Mouse (Mus musculus) midbrain, embryonic 12.5 days (tissue): ENCODE measurements around the gene Arl6. TPM values are rescaled to one million over a fixed set of nuclear protein-coding genes. Genes with fewer than 3 reads are reported as not detected.

Experiments
- ATAC-seq: fragments of 200-750 bp; cut with Nextera tagmentation; 2 replicates; pipeline ENCODE4 v1.8.0; 2017; ENCODE audit warnings: low read depth, moderate TSS enrichment, moderate library complexity; ENCODE audit not compliant: low FRiP score
- H3K27ac ChIP-seq: fragments of 300-500 bp; sonication (generic); replicated peaks from 2 replicates; pipeline ENCODE4 v1.5.1; 2016; ENCODE audit warnings: mild to moderate bottlenecking
- H3K27me3 ChIP-seq: fragments of 300-500 bp; sonication (generic); 2 replicates; pipeline ENCODE4 v1.6.1; 2016; ENCODE audit warnings: mild to moderate bottlenecking
- H3K36me3 ChIP-seq: fragments of 300-500 bp; sonication (generic); 2 replicates; pipeline ENCODE4 v1.6.1; 2016
- H3K4me1 ChIP-seq: fragments of 300-500 bp; sonication (generic); 2 replicates; pipeline ENCODE4 v1.6.1; 2016
- H3K4me2 ChIP-seq: fragments of 300-500 bp; sonication (generic); replicated peaks from 2 replicates; pipeline ENCODE4 v1.6.1; 2016; ENCODE audit warnings: mild to moderate bottlenecking, moderate library complexity
- H3K4me3 ChIP-seq: fragments of 300-500 bp; sonication (generic); 2 replicates; pipeline ENCODE4 v1.5.1; 2016; ENCODE audit warnings: mild to moderate bottlenecking
- H3K9ac ChIP-seq: fragments of 300-500 bp; sonication (generic); replicated peaks from 2 replicates; pipeline ENCODE4 v1.6.1; 2016; ENCODE audit warnings: mild to moderate bottlenecking, moderate library complexity
- H3K9me3 ChIP-seq: fragments of 300-500 bp; sonication (generic); 2 replicates; pipeline ENCODE4 v1.6.1; 2016; ENCODE audit warnings: mild to moderate bottlenecking
- WGBS: fragments of 180-500 bp; shearing (Covaris S2); methylation state at CpG from one replicate; pipeline ENCODE4 v1.1.7; 2016; 5-methylcytosine and 5-hydroxymethylcytosine counted together
- polyA plus RNA-seq: library from polyadenylated mRNA; unstranded; fragments of >200 nt; fragmentation: Nextera tagmentation; extraction: Ambion mirVana; gene quantifications from 2 replicates; pipeline ENCODE4 v1.2.1, GENCODE M21; 2016

The Arl6 gene
- polyA plus RNA-seq, 1 experiment from 2014 or later: 49.3 TPM

DNA sequence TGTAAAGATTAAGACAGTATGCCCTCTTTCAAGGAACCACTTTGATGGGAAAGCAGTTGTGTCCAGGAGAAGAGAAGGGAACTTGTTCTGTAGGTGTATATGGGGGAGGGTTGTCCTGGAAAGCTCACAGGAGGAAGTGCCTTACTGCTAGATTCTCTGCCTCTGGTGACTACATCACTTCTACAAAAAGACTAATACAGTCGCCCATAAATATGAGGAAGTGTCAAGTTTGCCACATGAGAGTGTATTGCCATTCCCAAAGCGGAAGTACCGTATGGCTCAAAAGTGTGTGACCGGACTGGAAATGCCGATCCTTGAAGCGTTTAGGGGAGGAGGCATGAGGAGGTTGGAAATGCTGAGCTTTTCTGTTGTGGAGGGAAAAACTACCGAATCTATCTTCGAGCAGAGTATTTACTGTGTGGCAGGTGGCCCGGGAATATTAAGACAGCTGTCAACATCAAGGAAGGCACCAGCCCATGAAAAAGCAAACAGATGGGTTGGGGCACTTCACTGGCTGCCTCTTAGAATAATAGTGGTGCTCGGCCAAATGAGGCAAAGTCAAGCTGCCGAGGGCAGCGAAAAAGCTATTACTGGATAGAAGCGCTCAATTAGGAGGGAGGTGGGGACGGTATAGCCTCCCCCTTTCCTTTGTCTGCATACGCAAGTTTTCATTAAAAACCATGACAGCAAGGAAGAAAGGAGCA lies 35.0 kb downstream of the Arl6 start:
- Histone ChIP-seq H3K27ac (peak overlapping the region; percentile 49), H3K4me1 (peaks cover 6% of the 10 kb centered on the region; the same call in 1 of the 2 replicates), H3K4me3 (peak overlapping the region; percentile 13), H3K9me3 (no peaks in the 10 kb centered on the region), H3K36me3 (no peaks in the 10 kb centered on the region), H3K9ac (no peak overlapping the region), H3K27me3 (peaks cover 11% of the 10 kb centered on the region), H3K4me2 (peak overlapping the region; percentile 44)
- 35% methylated on average over 15 of the region's 15 CpGs for WGBS
- ATAC-seq: peak; percentile 69

DNA sequence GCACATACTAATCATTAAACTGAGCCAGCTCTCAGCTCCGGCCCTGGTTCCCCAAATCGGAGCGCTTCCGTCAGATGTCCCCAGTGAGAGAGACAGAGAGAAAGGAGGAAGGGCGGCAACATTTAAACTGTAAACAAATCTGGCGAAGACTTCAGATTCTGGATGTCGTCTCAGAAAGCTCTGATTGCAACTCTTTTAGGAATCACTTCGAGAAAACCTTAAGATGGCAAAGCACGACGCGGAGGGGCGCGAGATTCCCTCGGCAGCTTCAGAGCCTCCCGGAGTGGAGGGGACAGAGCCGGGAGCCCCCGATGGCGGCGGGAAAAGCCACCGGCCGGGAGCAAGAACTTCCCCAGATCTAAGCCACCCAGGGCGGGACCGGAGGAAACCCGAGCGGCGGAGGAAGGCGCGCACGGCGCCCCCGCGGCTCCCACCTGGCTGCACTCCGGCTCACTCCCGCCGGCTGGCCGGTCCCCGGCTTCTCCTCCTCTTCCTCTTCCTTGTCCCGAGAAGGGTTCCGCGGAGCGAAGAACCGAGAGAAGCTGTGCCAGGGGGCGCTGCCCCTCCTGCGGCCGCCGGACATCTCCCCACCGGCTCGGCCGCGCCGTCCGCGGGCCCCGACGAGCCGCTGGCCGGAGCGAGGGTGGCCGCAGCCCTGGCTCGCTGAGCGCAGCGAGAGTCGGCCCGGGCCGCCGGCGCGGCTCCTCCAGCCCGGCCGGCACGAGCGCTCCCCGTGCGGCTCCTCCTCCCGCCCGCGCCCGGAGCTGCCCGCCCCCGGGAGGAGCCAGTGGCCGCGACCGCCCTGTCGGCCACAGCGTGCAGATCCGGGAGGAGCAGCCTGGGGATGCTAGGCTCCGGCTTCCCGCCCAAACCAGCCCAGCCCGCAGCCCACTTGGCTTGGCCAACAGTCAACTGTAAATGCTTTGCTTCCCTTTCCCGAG lies 38.6 kb downstream of the Arl6 start, which contains the start of gene Crybg3:
TSS of gene Crybg3 (minus strand) at position 669 of the 941 bp plus-strand sequence.
- H3K27ac ChIP-seq: peak within 1 kb of the TSS; percentile 54
- peaks cover 9% of the 10 kb centered on the region; the same call in 1 of the 2 replicates for H3K4me1 ChIP-seq
- no peaks in the 10 kb centered on the region for H3K36me3 ChIP-seq
- H3K27me3 ChIP-seq: peaks cover 11% of the 10 kb centered on the region
- no peaks in the 10 kb centered on the region for H3K9me3 ChIP-seq
- WGBS: under 1% methylated on average over 67 of the region's 90 CpGs
- peak within 1 kb of the TSS; percentile 70 for H3K9ac ChIP-seq
- peak within 1 kb of the TSS; percentile 76 for H3K4me2 ChIP-seq
- H3K4me3 ChIP-seq: peak within 1 kb of the TSS; percentile 72
- peak; percentile 91 for ATAC-seq

DNA sequence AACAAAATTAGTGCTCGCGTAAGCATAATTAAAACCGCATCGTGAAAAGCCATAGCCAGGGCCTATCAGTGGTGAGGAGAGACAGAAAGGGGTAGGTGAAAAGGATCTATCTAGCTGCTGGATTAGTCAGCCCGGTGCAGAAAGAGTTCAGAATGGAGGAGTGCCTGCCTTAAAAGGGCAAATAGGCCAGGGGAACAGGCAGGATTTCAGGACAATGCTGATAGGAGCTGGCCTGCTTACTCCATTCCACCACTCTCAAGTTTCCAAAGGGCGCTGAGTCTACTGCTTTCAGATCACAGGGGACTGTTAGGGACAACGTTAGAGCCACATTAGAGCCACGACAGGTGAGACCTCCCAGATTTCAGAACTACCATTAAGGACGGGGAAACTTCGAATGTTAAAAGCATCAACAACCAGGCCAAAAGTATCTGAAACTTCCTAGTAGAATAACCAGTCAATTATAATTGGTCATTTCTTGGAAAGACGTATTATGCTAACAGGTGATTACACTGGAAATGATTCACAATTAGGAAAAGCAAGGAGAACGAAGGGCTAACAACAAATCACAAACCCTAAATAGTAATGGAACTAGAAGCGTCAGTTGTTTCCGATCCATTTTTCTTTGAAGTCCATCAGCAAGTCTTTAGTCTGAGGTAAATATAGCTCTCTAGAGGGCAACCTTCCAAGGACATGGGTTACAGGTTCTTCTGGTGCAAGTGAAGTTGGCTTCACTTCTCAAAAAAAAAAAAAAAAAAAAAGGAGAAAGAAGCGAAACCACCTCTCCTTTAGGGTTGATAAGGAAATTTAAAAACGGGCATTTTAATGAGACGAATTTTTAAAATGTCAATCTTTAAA lies 39.6 kb downstream of the Arl6 start:
- peaks cover 9% of the 10 kb centered on the region; the same call in 1 of the 2 replicates for H3K4me1 ChIP-seq
- H3K9ac ChIP-seq: no peak overlapping the region; the same call in 1 of the 2 replicates
- no peak for ATAC-seq
- peaks cover 11% of the 10 kb centered on the region for H3K27me3 ChIP-seq
- no peaks in the 10 kb centered on the region for H3K36me3 ChIP-seq
- H3K4me2 ChIP-seq: peak overlapping the region; percentile 76
- H3K9me3 ChIP-seq: no peaks in the 10 kb centered on the region
- no peak overlapping the region for H3K27ac ChIP-seq
- peak overlapping the region; percentile 72 for H3K4me3 ChIP-seq
- WGBS: 13% methylated on average over 17 of the region's 17 CpGs

DNA sequence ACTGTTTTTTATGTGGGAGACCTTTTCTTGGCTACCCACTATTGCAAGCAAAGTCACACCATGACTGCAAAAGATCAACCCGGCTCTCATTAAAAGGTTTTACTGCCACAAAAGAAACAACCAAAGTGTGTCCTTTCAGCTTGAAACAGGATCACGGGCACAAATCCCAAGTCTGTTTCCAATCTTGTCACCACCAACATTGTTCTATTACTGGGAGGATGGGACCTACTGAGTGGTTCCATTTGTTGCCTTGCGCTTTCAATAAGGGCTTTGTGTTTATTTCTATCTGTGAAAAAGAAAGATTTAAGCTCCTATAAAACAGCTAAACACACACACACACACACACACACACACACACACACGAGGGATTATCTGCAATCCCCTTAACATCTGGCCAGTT lies 40.2 kb downstream of the Arl6 start:
- H3K4me2 ChIP-seq: peak overlapping the region; percentile 76
- H3K36me3 ChIP-seq: no peaks in the 10 kb centered on the region
- H3K9ac ChIP-seq: no peak overlapping the region
- H3K4me3 ChIP-seq: peak overlapping the region; percentile 72
- H3K27me3 ChIP-seq: peaks cover 11% of the 10 kb centered on the region
- 5% methylated on average over 4 of the region's 4 CpGs for WGBS
- peaks cover 5% of the 10 kb centered on the region; the same call in 1 of the 2 replicates for H3K4me1 ChIP-seq
- 0 out of 2 replicates have a peak, but pooled peaks cover 4% of the 10 kb centered on the region for H3K9me3 ChIP-seq
- H3K27ac ChIP-seq: no peak overlapping the region
- ATAC-seq: no peak

DNA sequence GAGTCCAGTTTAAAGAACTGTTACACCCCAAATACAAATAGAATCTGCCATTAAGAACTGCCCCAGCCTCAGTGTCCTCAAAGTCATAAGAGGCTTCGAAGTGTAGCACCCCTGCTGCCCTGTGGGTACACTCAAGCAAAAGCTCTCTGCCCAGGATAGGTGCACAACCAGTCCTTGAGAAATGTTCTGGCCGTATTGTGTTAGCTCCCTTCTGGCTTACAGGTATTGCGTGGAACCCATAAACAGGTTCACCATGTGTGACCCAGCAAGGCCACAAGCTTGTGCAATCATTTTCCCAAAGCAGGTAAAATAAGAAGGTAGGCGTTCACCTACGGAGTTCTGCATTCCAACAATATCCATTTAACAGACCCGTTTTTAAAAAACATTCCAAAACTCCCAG lies 41.9 kb downstream of the Arl6 start:
- Histone ChIP-seq H3K9ac (no peak overlapping the region), H3K36me3 (no peaks in the 10 kb centered on the region), H3K4me3 (no peak overlapping the region), H3K27me3 (peaks cover 5% of the 10 kb centered on the region; the same call in 1 of the 2 replicates), H3K9me3 (0 out of 2 replicates have a peak, but pooled peaks cover 5% of the 10 kb centered on the region), H3K4me1 (peaks cover 4% of the 10 kb centered on the region; the same call in 1 of the 2 replicates), H3K4me2 (no peak overlapping the region), H3K27ac (no peak overlapping the region)
- no peak for ATAC-seq
- WGBS: 94% methylated on average over 6 of the region's 6 CpGs

DNA sequence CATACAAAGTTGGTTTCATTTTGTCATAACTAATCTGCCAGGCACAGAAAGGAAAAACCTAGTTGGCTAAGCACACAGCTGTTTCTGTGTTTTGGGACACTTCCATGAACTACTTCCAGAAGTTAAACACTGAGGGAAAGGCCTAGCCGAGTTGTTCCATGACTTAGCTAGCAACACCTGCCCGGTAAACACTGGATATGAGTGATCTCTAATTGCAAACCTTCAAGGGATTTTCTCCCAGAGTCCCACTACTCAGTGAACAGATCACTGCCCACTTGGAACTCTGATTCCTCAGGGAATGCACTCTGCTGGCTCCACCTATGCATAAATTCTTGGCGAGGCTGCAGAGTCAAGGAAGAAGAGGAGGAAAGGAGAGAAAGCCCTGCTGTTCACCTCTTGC lies 44.5 kb downstream of the Arl6 start:
- WGBS: 86% methylated on average over 3 of the region's 3 CpGs
- no peak for ATAC-seq
- H3K9me3 ChIP-seq: 0 out of 2 replicates have a peak, but pooled peaks cover 5% of the 10 kb centered on the region
- H3K27ac ChIP-seq: no peak overlapping the region
- no peak overlapping the region for H3K9ac ChIP-seq
- no peaks in the 10 kb centered on the region for H3K36me3 ChIP-seq
- H3K4me3 ChIP-seq: no peak overlapping the region
- H3K4me1 ChIP-seq: peaks cover 4% of the 10 kb centered on the region; the same call in 1 of the 2 replicates
- no peak overlapping the region for H3K4me2 ChIP-seq
- no peaks in the 10 kb centered on the region; the same call in 1 of the 2 replicates for H3K27me3 ChIP-seq

DNA sequence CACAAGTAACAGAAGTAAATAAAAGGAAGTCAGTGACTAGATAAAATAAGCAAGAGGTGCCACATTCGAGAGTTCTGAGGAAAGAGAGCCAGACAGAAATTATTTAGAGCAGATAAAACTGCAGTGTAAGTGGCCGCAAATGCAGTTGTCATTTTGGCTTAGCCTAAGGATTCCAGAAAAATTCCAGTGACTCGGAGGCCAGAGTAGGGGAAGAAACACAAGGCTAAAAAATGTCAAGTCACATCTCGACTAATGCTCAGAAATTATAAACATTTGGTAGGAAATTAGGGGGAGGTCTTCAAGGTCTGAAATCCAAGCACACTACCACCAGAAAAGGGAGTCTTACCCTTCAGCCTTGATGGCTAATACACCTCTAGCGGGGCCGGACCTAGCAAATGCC lies 48.4 kb downstream of the Arl6 start:
- H3K36me3 ChIP-seq: no peaks in the 10 kb centered on the region
- no peak overlapping the region for H3K4me3 ChIP-seq
- 85% methylated on average over 6 of the region's 6 CpGs for WGBS
- H3K9ac ChIP-seq: no peak overlapping the region
- H3K4me2 ChIP-seq: no peak overlapping the region
- no peaks in the 10 kb centered on the region for H3K4me1 ChIP-seq
- ATAC-seq: no peak
- 0 out of 2 replicates have a peak, but pooled peaks cover 5% of the 10 kb centered on the region for H3K9me3 ChIP-seq
- no peak overlapping the region for H3K27ac ChIP-seq
- no peaks in the 10 kb centered on the region for H3K27me3 ChIP-seq

DNA sequence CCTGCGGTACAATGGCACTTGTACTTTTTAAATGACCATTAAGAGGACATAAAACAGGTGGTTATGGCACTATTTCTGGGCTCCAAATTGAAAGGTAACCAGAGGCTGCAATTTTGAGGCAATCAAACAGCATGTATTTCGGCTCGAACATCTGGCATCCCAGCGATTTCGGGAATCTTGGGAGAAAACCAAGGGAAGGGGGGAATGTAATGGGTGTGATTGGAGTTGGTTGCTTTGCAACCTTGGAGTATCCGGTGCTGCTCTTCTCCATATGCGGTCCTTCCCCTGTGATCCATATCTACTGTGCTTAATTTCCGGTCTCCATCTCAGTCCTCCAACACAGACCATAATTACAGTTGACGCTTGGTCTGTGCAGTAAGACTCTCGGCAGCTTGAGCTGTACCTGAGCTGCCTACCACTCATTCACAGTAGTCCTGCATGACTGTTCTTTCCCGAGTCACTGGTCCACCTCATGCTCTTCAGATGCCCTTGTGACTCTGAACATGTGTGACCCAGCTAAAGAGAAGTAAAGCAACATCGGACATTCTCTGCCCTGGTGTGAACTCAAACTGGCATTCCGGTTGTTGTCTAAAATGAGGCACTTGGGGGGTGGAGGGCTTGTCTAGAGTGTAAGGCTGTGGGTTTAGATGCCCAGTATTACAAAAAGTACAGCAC lies 50.7 kb downstream of the Arl6 start:
- Histone ChIP-seq H3K9me3 (no peaks in the 10 kb centered on the region), H3K36me3 (no peaks in the 10 kb centered on the region), H3K27ac (no peak overlapping the region), H3K4me2 (no peak overlapping the region), H3K9ac (no peak overlapping the region), H3K27me3 (no peaks in the 10 kb centered on the region), H3K4me3 (no peak overlapping the region), H3K4me1 (no peaks in the 10 kb centered on the region)
- 95% methylated on average over 13 of the region's 13 CpGs for WGBS
- ATAC-seq: no peak

DNA sequence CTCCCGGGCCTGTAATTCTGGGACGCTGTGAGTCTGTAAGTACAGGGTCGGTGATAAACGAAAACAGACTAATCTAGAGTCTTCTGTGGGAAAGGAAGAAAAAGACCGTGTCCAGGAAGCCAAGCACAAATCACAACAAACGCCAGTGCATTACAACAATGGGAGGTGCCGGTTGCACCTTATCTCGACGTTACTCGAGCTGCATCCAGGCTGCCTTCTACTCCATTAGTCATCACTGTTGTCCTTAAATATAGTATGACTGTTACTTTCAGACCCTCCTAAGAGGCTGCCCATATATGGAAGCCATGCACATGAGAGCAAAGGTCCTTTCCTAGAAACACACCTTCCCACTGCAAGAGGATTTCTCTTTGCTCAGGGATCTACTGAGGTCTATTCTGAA lies 51.4 kb downstream of the Arl6 start:
- Histone ChIP-seq H3K9me3 (no peaks in the 10 kb centered on the region), H3K4me2 (no peak overlapping the region), H3K27ac (no peak overlapping the region), H3K9ac (no peak overlapping the region), H3K4me3 (no peak overlapping the region), H3K36me3 (no peaks in the 10 kb centered on the region), H3K27me3 (no peaks in the 10 kb centered on the region), H3K4me1 (no peaks in the 10 kb centered on the region)
- no peak for ATAC-seq
- 93% methylated on average over 10 of the region's 10 CpGs for WGBS

DNA sequence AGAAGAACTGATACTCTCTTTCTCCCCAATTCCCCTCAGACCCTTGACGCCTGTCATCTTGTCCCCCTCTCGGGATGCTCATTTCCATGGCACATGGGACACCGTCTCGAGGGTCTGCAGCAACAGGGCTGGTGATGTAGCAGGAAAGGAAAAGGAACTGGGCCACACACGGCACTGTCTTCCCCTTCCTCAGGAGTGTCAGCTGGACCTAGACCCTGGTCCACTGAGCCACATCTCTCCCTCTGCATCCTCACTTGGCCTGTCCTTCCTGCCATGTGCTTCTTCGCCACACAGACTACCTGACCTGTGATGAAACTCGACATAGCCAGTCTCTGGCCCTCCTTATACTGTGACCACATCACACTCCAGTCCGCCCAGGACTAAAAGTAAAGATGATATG lies 52.3 kb downstream of the Arl6 start:
- H3K27ac ChIP-seq: no peak overlapping the region
- WGBS: 91% methylated on average over 8 of the region's 8 CpGs
- no peaks in the 10 kb centered on the region for H3K36me3 ChIP-seq
- H3K4me3 ChIP-seq: no peak overlapping the region
- H3K4me2 ChIP-seq: no peak overlapping the region
- no peak overlapping the region for H3K9ac ChIP-seq
- H3K9me3 ChIP-seq: no peaks in the 10 kb centered on the region
- no peaks in the 10 kb centered on the region for H3K27me3 ChIP-seq
- no peaks in the 10 kb centered on the region for H3K4me1 ChIP-seq
- 0 out of 2 replicates have a peak, but pooled peaks have one; percentile 27 for ATAC-seq

DNA sequence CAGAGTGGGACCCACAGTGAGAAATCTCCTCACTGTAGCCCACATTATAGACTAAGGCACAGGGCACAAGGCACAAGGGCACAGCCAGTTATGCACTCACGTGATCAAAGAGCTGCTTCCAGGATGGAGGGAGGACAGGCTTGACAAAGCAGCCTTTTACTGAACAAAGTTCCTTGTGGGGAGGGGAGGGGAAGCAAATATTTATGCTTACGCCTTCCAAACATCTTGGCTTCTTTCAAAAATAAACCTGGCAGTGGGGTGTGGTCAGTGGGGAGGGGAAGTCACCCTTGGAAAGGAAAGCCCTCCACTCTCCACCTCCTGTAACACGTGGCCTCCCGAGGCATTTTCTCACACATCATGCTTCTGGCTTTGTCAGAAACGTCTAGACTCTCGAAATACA lies 52.9 kb downstream of the Arl6 start:
- no peak overlapping the region for H3K9ac ChIP-seq
- H3K36me3 ChIP-seq: no peaks in the 10 kb centered on the region
- H3K27ac ChIP-seq: no peak overlapping the region
- peak; percentile 38; the same call in 1 of the 2 replicates for ATAC-seq
- no peaks in the 10 kb centered on the region for H3K27me3 ChIP-seq
- H3K9me3 ChIP-seq: no peaks in the 10 kb centered on the region
- WGBS: 72% methylated on average over 6 of the region's 6 CpGs
- H3K4me1 ChIP-seq: no peaks in the 10 kb centered on the region
- H3K4me3 ChIP-seq: no peak overlapping the region
- H3K4me2 ChIP-seq: no peak overlapping the region
